Mouse (Mus musculus) cortical plate, adult 2 months (tissue): Measurements from ENCODE around the gene Olfr1274-ps.
"Not testable (repeated sequence)": the region's sequence is repeated elsewhere in the genome, so short reads cannot be mapped to it uniquely, and the experiment has no call there.

Experiments
- CTCF ChIP-seq: fragments of 200-500 bp; IDR thresholded peaks from 2 replicates; pipeline ENCODE4 v1.5.1; 2011; ENCODE audit warnings: mild to moderate bottlenecking, control low read depth, low read length; ENCODE audit not compliant: insufficient read depth; ENCODE audit errors: extremely low read depth
- POLR2A ChIP-seq: fragments of 200-500 bp; IDR thresholded peaks from 2 replicates; pipeline ENCODE4 v1.6.1; 2011; ENCODE audit warnings: mild to moderate bottlenecking, low read length, control low read depth; ENCODE audit not compliant: insufficient read depth; ENCODE audit errors: extremely low read depth

- not testable (repeated sequence) for TF ChIP-seq CTCF, POLR2A
These were observed 47.4 kb upstream of the Olfr1274-ps start for GRCm38 (mm10) chr2:90351047-90351446.
